Mouse (Mus musculus) inflammation-experienced regulatory T-cells (primary cell): Measurements from ENCODE around the gene Slc43a2. TPM values are rescaled to one million over a fixed set of nuclear protein-coding genes. Genes with fewer than 3 reads are reported as not detected.

Experiments used
- polyA plus RNA-seq, 2 experiments: library from polyadenylated mRNA; unstranded; fragments of 100-300 nt; shearing (Covaris generic); gene quantifications; one replicate each; pipeline ENCODE4 v1.2.1; 2017

Gene Slc43a2
- polyA plus RNA-seq, result 10 to 100 TPM; 34.3 to 47.3 TPM

GRCm38 (mm10) chr11:75531469-75532242 is at the start of gene Slc43a2:
Gene Slc43a2 (plus strand): TSS chr11:75531694.

GRCm38 (mm10) chr11:75486601-75487285 is 44.8 kb upstream of the Slc43a2 start, which contains the start of gene Prpf8:
Gene Prpf8 (plus strand): TSS chr11:75486816.

DNA sequence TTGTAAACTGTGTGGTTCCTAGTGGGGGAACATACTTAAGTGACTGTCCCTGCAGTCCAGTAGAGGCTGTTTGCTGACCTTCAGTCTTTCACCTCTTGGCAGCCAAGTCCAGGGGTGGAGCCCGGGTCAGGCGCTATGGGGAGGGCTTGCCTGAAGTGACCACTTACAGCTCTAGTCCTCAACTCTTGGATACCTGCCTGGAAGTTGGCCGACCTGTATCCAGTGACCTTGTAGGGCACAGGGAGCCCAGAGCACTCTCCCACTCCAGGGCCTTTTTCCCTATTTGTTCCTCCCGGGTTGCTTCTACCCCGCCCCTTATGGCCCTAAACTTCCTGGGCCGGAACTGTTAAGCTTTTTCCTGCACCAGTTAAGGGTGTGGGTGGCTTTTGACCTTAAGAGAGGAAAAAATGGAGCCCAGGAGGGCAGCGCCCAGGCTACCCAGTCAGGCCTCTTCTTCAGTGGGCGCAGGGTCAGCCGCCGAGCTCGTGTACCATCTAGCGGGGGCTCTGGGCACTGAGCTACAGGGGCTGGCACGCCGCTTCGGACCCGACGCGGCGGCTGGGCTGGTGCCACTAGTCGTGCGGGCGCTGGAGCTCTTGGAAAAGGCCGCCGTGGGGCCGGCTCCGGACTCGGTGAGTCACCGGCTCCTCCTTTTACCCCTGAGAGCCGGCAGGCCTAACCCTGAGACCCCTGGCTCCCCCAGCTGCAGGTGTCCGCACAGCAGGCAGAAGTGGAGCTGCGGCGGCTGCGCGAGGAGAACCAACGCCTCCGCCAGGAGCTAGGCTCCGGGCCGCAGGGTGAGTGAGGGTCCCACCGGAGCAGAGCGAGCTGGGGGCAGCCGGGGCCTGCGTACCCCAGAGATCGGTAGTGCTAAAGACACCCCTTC is 21.5 kb upstream of the Slc43a2 start, which contains the start of gene Rilp:
Gene Rilp, plus strand, starts transcription at position 354 of the 886 bp plus-strand sequence.

GRCm38 (mm10) chr11:75513336-75513735 is 18.2 kb upstream of the Slc43a2 start, which contains the start of gene Scarf1:
Gene Scarf1 (plus strand): TSS chr11:75513540.

GRCm38 (mm10) chr11:75587493-75588284 is 56.2 kb downstream of the Slc43a2 start, which contains the start of gene Pitpna:
Gene Pitpna (plus strand): TSS chr11:75588097.

Other genes starting within 250 kb of the Slc43a2 start
- 100 to 1,000 TPM; 121 to 135 TPM for gene Rpa1, start 183.4 kb upstream of the Slc43a2 start, polyA plus RNA-seq
- 10 to 100 TPM; 14.2 to 19.9 TPM for gene Smyd4, start 183.3 kb upstream of the Slc43a2 start, polyA plus RNA-seq
- 1 to 10 TPM; 3.9 to 5.6 TPM for gene Serpinf1, start 109.0 kb upstream of the Slc43a2 start, polyA plus RNA-seq
- under 1 TPM in 1 of 2 experiments, not detected in 1; 0.17 TPM for gene Serpinf2, start 92.1 kb upstream of the Slc43a2 start, polyA plus RNA-seq
- 10 to 100 TPM; 13.6 to 14.9 TPM for gene Wdr81, start 77.0 kb upstream of the Slc43a2 start, polyA plus RNA-seq
- gene Tlcd2, start 70.0 kb upstream of the Slc43a2 start, polyA plus RNA-seq, result 10 to 100 TPM in 1 of 2 experiments, 1 to 10 TPM in 1; 4.4 to 11.1 TPM
- 10 to 100 TPM; 50.5 to 54.7 TPM for gene Prpf8, start 44.9 kb upstream of the Slc43a2 start, polyA plus RNA-seq
- gene Rilp, start 21.6 kb upstream of the Slc43a2 start, polyA plus RNA-seq, result under 1 TPM; 0.24 to 0.40 TPM
- gene Scarf1, start 18.2 kb upstream of the Slc43a2 start, polyA plus RNA-seq, result 1 to 10 TPM; 1.2 to 5.0 TPM
- gene Pitpna, start 56.4 kb downstream of the Slc43a2 start, polyA plus RNA-seq, result 100 to 1,000 TPM; 318 to 366 TPM
- gene Inpp5k, start 99.3 kb downstream of the Slc43a2 start, polyA plus RNA-seq, result 100 to 1,000 TPM; 117 to 127 TPM
- 10 to 100 TPM; 40.1 to 45.4 TPM for gene Myo1c, start 118.8 kb downstream of the Slc43a2 start, polyA plus RNA-seq
- gene Crk, start 147.6 kb downstream of the Slc43a2 start, polyA plus RNA-seq, result 10 to 100 TPM; 47.7 to 62.6 TPM
- gene Ywhae, start 201.2 kb downstream of the Slc43a2 start, polyA plus RNA-seq, result 100 to 1,000 TPM; 191 to 194 TPM